Mouse (Mus musculus): ENCODE measurements around the gene Scg3. TPM values are rescaled to one million over a fixed set of nuclear protein-coding genes. Genes with fewer than 3 reads are reported as not detected.
A peak's percentile ranks its signal among the peaks of the same experiment; 100 is the strongest.

Gene Scg3
- total and polyA plus RNA-seq, 3 experiments: not detected

DNA sequence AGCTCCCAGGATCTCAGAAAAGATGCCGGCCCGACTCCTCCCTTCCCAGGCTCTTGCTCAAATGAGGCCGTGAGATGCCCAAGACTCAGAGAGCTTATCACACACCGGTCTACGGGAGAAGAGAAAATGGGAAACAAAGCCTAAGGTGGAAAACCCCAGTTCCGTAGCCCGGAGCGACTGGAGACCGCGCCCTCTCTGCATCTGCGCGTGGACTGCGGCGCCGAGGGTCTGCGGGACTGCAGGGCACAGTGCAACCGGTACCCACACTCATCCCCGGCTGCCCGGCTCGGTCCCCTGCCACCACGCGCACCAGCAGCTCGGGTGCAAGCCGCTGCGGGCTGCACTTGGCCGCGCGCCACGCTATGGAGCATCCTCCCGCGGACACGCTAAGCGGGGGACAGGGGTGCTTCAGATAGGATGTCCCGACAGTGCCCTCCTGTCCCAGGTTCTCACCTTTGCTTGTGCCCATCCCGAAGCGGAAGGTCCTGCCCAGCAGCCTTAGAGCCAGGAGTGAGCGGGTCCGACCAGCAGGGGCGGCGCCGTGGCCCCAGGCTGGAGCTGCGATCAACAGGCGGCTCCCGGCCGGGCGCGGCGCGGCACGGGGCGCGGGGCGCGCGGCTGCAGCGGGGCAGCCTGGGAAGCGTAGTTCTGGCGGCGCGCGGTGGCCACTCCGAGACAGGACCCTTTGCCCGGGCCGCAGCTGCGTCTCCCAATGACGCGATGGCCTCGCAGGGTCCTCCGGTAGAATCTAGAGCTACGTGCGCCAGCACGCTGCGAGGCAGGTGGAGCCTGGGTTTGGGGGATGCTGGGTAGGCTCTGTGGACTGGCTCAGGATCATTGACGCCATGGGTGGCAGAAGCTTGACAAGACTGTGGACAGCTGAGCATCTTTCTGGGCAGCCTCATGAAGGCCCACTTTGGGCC lies 73.0 kb downstream of the Scg3 start, which contains the start of gene Tmod2 (continued):
- no peak for TF ChIP-seq MYC (IDR thresholded peaks at IDR 0.05; ENCODE audit: low read depth, low read length)
- TF ChIP-seq BHLHE40 (IDR thresholded peaks at IDR 0.05; ENCODE audit: low read depth, low read length): no peak
- no peak for TF ChIP-seq MEF2A (IDR thresholded peaks at IDR 0.05; ENCODE audit: borderline replicate concordance, low read depth, low read length)
- TF ChIP-seq POLR2A (IDR thresholded peaks at IDR 0.05; ENCODE audit: low read depth, low read length): 0 out of 2 replicates have a peak, but pooled peaks have one; percentile 31
- no peak for TF ChIP-seq MAFK (IDR thresholded peaks at IDR 0.05; ENCODE audit: insufficient replicate concordance, low read length)
- TF ChIP-seq MXI1 (IDR thresholded peaks at IDR 0.05; ENCODE audit: low read depth, low read length): peak; percentile 69; the same call in 1 of the 2 replicates
- 0 out of 2 replicates have a peak, but pooled peaks have one; percentile 22 for TF ChIP-seq NELFE (IDR thresholded peaks at IDR 0.05; ENCODE audit: low read depth, low read length)
- TF ChIP-seq CTCF (conservative IDR thresholded peaks at IDR 0.05 in 1 of 2, IDR thresholded peaks at IDR 0.05 in 1 of 2; ENCODE audit: low read depth in 2 of 2, low read length in 2 of 2): no peak; a peak in 1 of 4 replicates
- TF ChIP-seq ZKSCAN1 (IDR thresholded peaks at IDR 0.05; ENCODE audit: borderline replicate concordance, low read depth, low read length): no peak
- peak; percentile 63 for TF ChIP-seq HCFC1 (IDR thresholded peaks at IDR 0.05; ENCODE audit: low read depth, low read length)

DNA sequence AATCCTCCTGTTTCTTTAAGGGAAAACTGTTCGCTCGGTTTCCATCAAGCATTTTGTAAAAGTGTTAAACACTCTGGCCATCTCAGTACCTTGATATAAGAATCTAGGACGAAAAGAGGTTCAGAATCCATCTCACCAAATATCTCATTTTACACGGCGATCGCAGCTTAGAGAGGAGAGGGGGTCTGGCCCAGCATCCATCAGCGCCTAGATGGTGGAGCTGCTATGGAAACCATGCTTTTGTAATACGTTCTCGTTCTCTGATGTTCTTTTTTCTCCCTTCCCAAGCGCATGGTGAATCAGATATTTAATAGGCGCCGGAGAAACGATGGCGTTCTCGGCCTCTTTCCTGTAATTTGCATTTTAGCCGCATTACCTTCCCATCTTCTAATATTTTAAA lies 73.9 kb downstream of the Scg3 start:
- Histone ChIP-seq H3K4me2 (ENCODE audit: insufficient read depth, low read depth, poor library complexity, severe bottlenecking) (peak overlapping the region; percentile 79), H3K27me3 (replicated peaks) (peaks cover 5% of the 10 kb centered on the region), H3K27ac (ENCODE audit: insufficient read depth, low read depth) (no peak overlapping the region), H3K36me3 (replicated peaks in 1 of 2; ENCODE audit: control insufficient read depth in 1 of 2, insufficient read depth in 1 of 2, low read length in 1 of 2) (no peaks in the 10 kb centered on the region), H3K79me2 (replicated peaks; ENCODE audit: control insufficient read depth, extremely low read depth, insufficient read depth, poor library complexity, severe bottlenecking) (no peaks in the 10 kb centered on the region; the same call in 1 of the 2 replicates), H3K9me3 (replicated peaks; ENCODE audit: low read length) (peaks cover 3% of the 10 kb centered on the region), H3K9ac (ENCODE audit: insufficient read depth, low read depth) (0 out of 2 replicates have a peak overlapping the region, but pooled peaks have one; percentile 4), H3K4me3 (replicated peaks in 1 of 3; ENCODE audit: low read depth in 2 of 3, low read length in 2 of 3, poor library complexity in 1 of 3) (no peak overlapping the region), H3K4me1 (ENCODE audit: control insufficient read depth in 1 of 2, insufficient read depth in 2 of 2) (peaks cover 13 to 20% of the 10 kb centered on the region in 2 experiments)
- no peak for TF ChIP-seq ELF1 (IDR thresholded peaks at IDR 0.05; ENCODE audit: low read depth, low read length)
- no peak for TF ChIP-seq RCOR1 (conservative IDR thresholded peaks at IDR 0.05; ENCODE audit: low read depth, low read length)
- TF ChIP-seq SIN3A (IDR thresholded peaks at IDR 0.05; ENCODE audit: low read length): peak; percentile 12; the same call in 1 of the 2 replicates
- no peak for TF ChIP-seq MYC (IDR thresholded peaks at IDR 0.05; ENCODE audit: low read depth, low read length)
- no peak for TF ChIP-seq EP300 (IDR thresholded peaks at IDR 0.05; ENCODE audit: low read length)
- TF ChIP-seq NELFE (IDR thresholded peaks at IDR 0.05; ENCODE audit: low read depth, low read length): no peak
- in situ Hi-C loops (cut with MboI; ENCODE audit: low pct_ligation_motif_present, low pct_unique_long_range_greater_than_20kb, low sequenced_read_pairs) (no loop called here), dilution Hi-C loops (cut with MboI; ENCODE audit: extremely low pct_ligation_motif_present, extremely low pct_unique_long_range_greater_than_20kb, low sequenced_read_pairs) (no loop called here)
- DNase-seq (ENCODE audit: extremely low read depth): no peak

DNA sequence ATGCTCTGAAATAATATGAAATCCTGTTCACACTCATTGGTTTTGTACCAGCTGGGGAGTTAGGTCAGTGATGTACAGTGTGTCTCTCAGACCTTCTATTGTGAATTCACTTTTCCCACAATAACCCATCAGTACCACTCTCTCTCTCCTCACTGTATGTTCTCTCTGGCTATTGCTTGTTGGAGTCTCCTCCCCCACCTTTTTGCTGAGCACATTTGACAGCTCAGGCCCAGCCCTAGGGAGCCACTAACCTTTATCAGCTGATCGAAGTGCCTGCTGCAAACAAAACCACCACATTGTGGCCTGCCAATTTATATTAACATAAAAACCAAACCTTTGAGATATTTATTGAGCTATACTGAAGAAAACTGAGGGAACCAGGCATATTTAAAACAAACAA lies 74.4 kb downstream of the Scg3 start:
- in situ Hi-C loops (cut with MboI; ENCODE audit: low pct_ligation_motif_present, low pct_unique_long_range_greater_than_20kb, low sequenced_read_pairs) (no loop called here), dilution Hi-C loops (cut with MboI; ENCODE audit: extremely low pct_ligation_motif_present, extremely low pct_unique_long_range_greater_than_20kb, low sequenced_read_pairs) (no loop called here)
- H3K36me3 ChIP-seq (replicated peaks in 1 of 2; ENCODE audit: control insufficient read depth in 1 of 2, insufficient read depth in 1 of 2, low read length in 1 of 2): no peaks in the 10 kb centered on the region
- DNase-seq (ENCODE audit: extremely low read depth): no peak
- H3K9me3 ChIP-seq (replicated peaks; ENCODE audit: low read length): peaks cover 3% of the 10 kb centered on the region
- no peak overlapping the region for H3K9ac ChIP-seq (ENCODE audit: insufficient read depth, low read depth)
- peaks cover 5% of the 10 kb centered on the region for H3K27me3 ChIP-seq (replicated peaks)
- no peak overlapping the region for H3K27ac ChIP-seq (ENCODE audit: insufficient read depth, low read depth)
- no peak for TF ChIP-seq BHLHE40 (IDR thresholded peaks at IDR 0.05; ENCODE audit: low read depth, low read length)
- TF ChIP-seq E2F4 (IDR thresholded peaks at IDR 0.05; ENCODE audit: insufficient replicate concordance, low read depth, low read length): no peak
- no peak for TF ChIP-seq SMC3 (IDR thresholded peaks at IDR 0.05; ENCODE audit: low read depth, low read length)
- TF ChIP-seq MAFK (IDR thresholded peaks at IDR 0.05; ENCODE audit: insufficient replicate concordance, low read length): no peak
- TF ChIP-seq ETS1 (conservative IDR thresholded peaks at IDR 0.05; ENCODE audit: low read depth, low read length): no peak
- no peak for TF ChIP-seq ZKSCAN1 (IDR thresholded peaks at IDR 0.05; ENCODE audit: borderline replicate concordance, low read depth, low read length)
- TF ChIP-seq CHD2 (IDR thresholded peaks at IDR 0.05; ENCODE audit: low read length): no peak
- no peak for TF ChIP-seq NRF1 (IDR thresholded peaks at IDR 0.05; ENCODE audit: low read depth, low read length)
- TF ChIP-seq MYC (IDR thresholded peaks at IDR 0.05; ENCODE audit: low read depth, low read length): no peak
- no peak for TF ChIP-seq JUN (IDR thresholded peaks at IDR 0.05; ENCODE audit: insufficient read depth, low read depth, low read length)
- no peak for TF ChIP-seq ZNF384 (IDR thresholded peaks at IDR 0.05; ENCODE audit: low read depth, low read length)
- TF ChIP-seq NELFE (IDR thresholded peaks at IDR 0.05; ENCODE audit: low read depth, low read length): no peak
- no peak for TF ChIP-seq CHD1 (IDR thresholded peaks at IDR 0.05; ENCODE audit: low read depth, low read length)
- no peak for TF ChIP-seq POLR2A (IDR thresholded peaks at IDR 0.05; ENCODE audit: low read depth, low read length)
- TF ChIP-seq GABPA (IDR thresholded peaks at IDR 0.05; ENCODE audit: insufficient replicate concordance, low read depth, low read length): no peak
- no peak for TF ChIP-seq MAZ (IDR thresholded peaks at IDR 0.05; ENCODE audit: low read depth, low read length)
- no peak for TF ChIP-seq SIN3A (IDR thresholded peaks at IDR 0.05; ENCODE audit: low read length)
- TF ChIP-seq ELF1 (IDR thresholded peaks at IDR 0.05; ENCODE audit: low read depth, low read length): no peak
- no peak for TF ChIP-seq IRF4 (IDR thresholded peaks at IDR 0.05; ENCODE audit: low read depth, low read length)
- no peak overlapping the region for H3K4me2 ChIP-seq (ENCODE audit: insufficient read depth, low read depth, poor library complexity, severe bottlenecking)
- no peaks in the 10 kb centered on the region; the same call in 1 of the 2 replicates for H3K79me2 ChIP-seq (replicated peaks; ENCODE audit: control insufficient read depth, extremely low read depth, insufficient read depth, poor library complexity, severe bottlenecking)
- peaks cover 13 to 20% of the 10 kb centered on the region in 2 experiments for H3K4me1 ChIP-seq (ENCODE audit: control insufficient read depth in 1 of 2, insufficient read depth in 2 of 2)
- no peak overlapping the region for H3K4me3 ChIP-seq (replicated peaks in 1 of 3; ENCODE audit: low read depth in 2 of 3, low read length in 2 of 3, poor library complexity in 1 of 3)

Measured in CH12.LX (cell line).